Mouse (Mus musculus) left cerebral cortex, postnatal 14 days (tissue): ENCODE measurements around the gene Scamp3. TPM values are rescaled to one million over a fixed set of nuclear protein-coding genes. Genes with fewer than 3 reads are reported as not detected.

Experiments used
- microRNA-seq, 2 experiments: library from miRNA; unstranded; fragments of <30 nt; microRNA quantifications; one replicate each; pipeline ENCODE4 v1.2.0; 2022
- total RNA-seq, 2 experiments: library from RNA; stranded (reverse); gene quantifications; 2 replicates each; pipeline ENCODE4 v1.2.3; 2021

Scamp3 gene
- total RNA-seq, 2 experiments from 2014 or later: 77.0 to 79.2 TPM

Small RNA genes lying within 50 kb of the gene (microRNA-seq; reads per million reads assigned to microRNA genes)
- 4,041 to 5,143 reads per million in 2 experiments for gene Mir92b

Other genes starting within 250 kb of the Scamp3 start
- gene Ash1l, start 226.9 kb upstream of the Scamp3 start, total RNA-seq: 10 to 100 TPM; 64.0 to 66.9 TPM
- gene Dap3, start 226.3 kb upstream of the Scamp3 start, total RNA-seq: 100 to 1,000 TPM; 109 to 111 TPM
- 100 to 1,000 TPM; 205 to 214 TPM for gene Rusc1, start 84.2 kb upstream of the Scamp3 start, total RNA-seq
- gene Gm43738, start 76.4 kb upstream of the Scamp3 start, total RNA-seq: not detected
- 100 to 1,000 TPM in 1 of 2 experiments, 10 to 100 TPM in 1; 97.9 to 102 TPM for gene Fdps, start 75.5 kb upstream of the Scamp3 start, total RNA-seq
- not detected for gene Pklr, start 41.3 kb upstream of the Scamp3 start, total RNA-seq
- gene Hcn3, start 17.3 kb upstream of the Scamp3 start, total RNA-seq: 10 to 100 TPM; 20.4 to 25.1 TPM
- gene Clk2, start 12.7 kb upstream of the Scamp3 start, total RNA-seq: 10 to 100 TPM; 46.7 TPM
- gene Fam189b, start 5.7 kb downstream of the Scamp3 start, total RNA-seq: 10 to 100 TPM; 73.5 to 77.2 TPM
- 10 to 100 TPM; 63.4 to 66.7 TPM for gene Gba, start 25.5 kb downstream of the Scamp3 start, total RNA-seq
- gene Thbs3, start 37.7 kb downstream of the Scamp3 start, total RNA-seq: 10 to 100 TPM; 23.5 to 27.0 TPM
- 100 to 1,000 TPM in 1 of 2 experiments, 10 to 100 TPM in 1; 96.9 to 107 TPM for gene Mtx1, start 49.6 kb downstream of the Scamp3 start, total RNA-seq
- gene Muc1, start 51.6 kb downstream of the Scamp3 start, total RNA-seq: 1 to 10 TPM in 1 of 2 experiments, under 1 TPM in 1; 0.42 to 1.0 TPM
- 10 to 100 TPM; 74.5 to 86.3 TPM for gene Krtcap2, start 68.5 kb downstream of the Scamp3 start, total RNA-seq
- gene Trim46, start 68.8 kb downstream of the Scamp3 start, total RNA-seq: 100 to 1,000 TPM; 102 to 105 TPM
- gene Dpm3, start 81.9 kb downstream of the Scamp3 start, total RNA-seq: 10 to 100 TPM; 50.8 to 53.0 TPM
- gene Slc50a1, start 93.1 kb downstream of the Scamp3 start, total RNA-seq: 10 to 100 TPM; 25.7 to 30.5 TPM
- gene Efna1, start 103.7 kb downstream of the Scamp3 start, total RNA-seq: 1 to 10 TPM; 4.0 to 5.9 TPM
- 10 to 100 TPM; 48.5 to 49.6 TPM for gene Efna3, start 145.5 kb downstream of the Scamp3 start, total RNA-seq
- under 1 TPM; 0.29 to 0.61 TPM for gene Efna4, start 160.6 kb downstream of the Scamp3 start, total RNA-seq
- gene Adam15, start 172.5 kb downstream of the Scamp3 start, total RNA-seq: 10 to 100 TPM; 95.0 TPM
- under 1 TPM; 0.34 to 0.35 TPM for gene Dcst2, start 184.5 kb downstream of the Scamp3 start, total RNA-seq
- under 1 TPM in 1 of 2 experiments, not detected in 1; 0.23 TPM for gene Dcst1, start 187.8 kb downstream of the Scamp3 start, total RNA-seq
- gene Zbtb7b, start 217.3 kb downstream of the Scamp3 start, total RNA-seq: 1 to 10 TPM; 8.0 to 9.1 TPM
- gene Lenep, start 225.3 kb downstream of the Scamp3 start, total RNA-seq: 1 to 10 TPM; 1.6 to 4.0 TPM
- 10 to 100 TPM; 30.6 to 31.4 TPM for gene Flad1, start 234.4 kb downstream of the Scamp3 start, total RNA-seq
- 1 to 10 TPM; 3.5 to 4.0 TPM for gene Cks1b, start 240.9 kb downstream of the Scamp3 start, total RNA-seq
- gene Shc1, start 241.0 kb downstream of the Scamp3 start, total RNA-seq: 10 to 100 TPM; 12.6 to 14.5 TPM